Mouse (Mus musculus): ENCODE data around the gene Rnf144a. TPM values are rescaled to one million over a fixed set of nuclear protein-coding genes. Genes with fewer than 3 reads are reported as not detected.

Rnf144a gene
- polyA plus RNA-seq, 1 experiment = 17.7 TPM

GRCm38 (mm10) chr12:26277002-26277669, 137.9 kb downstream of the Rnf144a start:
- peaks cover 4% of the 10 kb centered on the region; the same call in 1 of the 2 replicates for H3K4me1 ChIP-seq (ENCODE audit: control insufficient read depth, insufficient read depth, low read length)
- H3K27ac ChIP-seq (ENCODE audit: insufficient read depth, low read length) = no peak overlapping the region
- H3K4me3 ChIP-seq (ENCODE audit: insufficient read depth, low read length) = no peak overlapping the region
- TF ChIP-seq POLR2A (IDR thresholded peaks at IDR 0.05; ENCODE audit: extremely low read depth, insufficient read depth, low read length) = no peak
- TF ChIP-seq CTCF (IDR thresholded peaks at IDR 0.05; ENCODE audit: extremely low read depth, insufficient read depth, low read length) = peak; percentile 70

GRCm38 (mm10) chr12:26276556-26276955, 138.5 kb downstream of the Rnf144a start:
- Histone ChIP-seq H3K4me3 (ENCODE audit: insufficient read depth, low read length) (no peak overlapping the region), H3K4me1 (ENCODE audit: control insufficient read depth, insufficient read depth, low read length) (peaks cover 4% of the 10 kb centered on the region; the same call in 1 of the 2 replicates), H3K27ac (ENCODE audit: insufficient read depth, low read length) (no peak overlapping the region)
- TF ChIP-seq CTCF (IDR thresholded peaks at IDR 0.05; ENCODE audit: extremely low read depth, insufficient read depth, low read length) (no peak), POLR2A (IDR thresholded peaks at IDR 0.05; ENCODE audit: extremely low read depth, insufficient read depth, low read length) (no peak)

Other genes with a start within 250 kb of the Rnf144a start
- gene Rsad2, start 41.2 kb upstream of the Rnf144a start, polyA plus RNA-seq (2012; rRNA removed) = 0.81 and 0.94 TPM in 2 replicates
- gene Cmpk2, start 54.0 kb upstream of the Rnf144a start, polyA plus RNA-seq (2012; rRNA removed) = 15.8 and 16.7 TPM in 2 replicates